Mouse (Mus musculus) MEL (cell line): ENCODE data around the gene Mgll.

Source experiments
- CTCF ChIP-seq, 3 experiments: IDR thresholded peaks in 2 of 3; conservative IDR thresholded peaks in 1 of 3; 2 replicates each; pipeline ENCODE4 v1.5.1; 2011 to 2012; ENCODE audit warnings: low read length in 3 of 3, low read depth in 2 of 3, mild to moderate bottlenecking in 2 of 3, improper control_type of control experiment in 1 of 3, inconsistent platforms in 1 of 3, mixed read lengths in 1 of 3, moderate library complexity in 1 of 3; ENCODE audit not compliant: control insufficient read depth in 1 of 3, insufficient read depth in 1 of 3, poor library complexity in 1 of 3, severe bottlenecking in 1 of 3
- EP300 ChIP-seq, 2 experiments: IDR thresholded peaks; 2 replicates each; pipeline ENCODE4 v1.6.1; 2011; ENCODE audit warnings: improper control_type of control experiment in 2 of 2, low read length in 2 of 2, low read depth in 1 of 2, mild to moderate bottlenecking in 1 of 2
- MAFK ChIP-seq: IDR thresholded peaks from 2 replicates; pipeline ENCODE4 v1.6.1; 2011; ENCODE audit warnings: low read depth, mild to moderate bottlenecking, low read length, improper control_type of control experiment, borderline replicate concordance
- TBP ChIP-seq: IDR thresholded peaks from 2 replicates; pipeline ENCODE4 v1.8.0; 2011; ENCODE audit warnings: low read depth, low read length, improper control_type of control experiment

GRCm38 (mm10) chr6:88872811-88873210, 148.6 kb downstream of the Mgll start:
- no peak for TF ChIP-seq CTCF (IDR thresholded peaks at IDR 0.05 in 2 of 3, conservative IDR thresholded peaks at IDR 0.05 in 1 of 3; ENCODE audit: control insufficient read depth in 1 of 3, insufficient read depth in 1 of 3, low read depth in 2 of 3, low read length in 3 of 3, poor library complexity in 1 of 3, severe bottlenecking in 1 of 3)
- TF ChIP-seq TBP, result no peak
- no peak for TF ChIP-seq EP300 (IDR thresholded peaks at IDR 0.05; ENCODE audit: low read depth in 1 of 2, low read length in 2 of 2)
- no peak for TF ChIP-seq MAFK
